Mouse (Mus musculus) testis, adult 2 months (tissue): ENCODE data around the gene Nup214.

Experiments
- CTCF ChIP-seq: fragments of 200-500 bp; IDR thresholded peaks from 2 replicates; pipeline ENCODE4 v1.5.1; 2012; ENCODE audit warnings: low read depth, mild to moderate bottlenecking, inconsistent platforms, low read length, moderate library complexity; ENCODE audit not compliant: control insufficient read depth, insufficient read depth, insufficient replicate concordance
- POLR2A ChIP-seq: fragments of 200-500 bp; IDR thresholded peaks from 2 replicates; pipeline ENCODE4 v1.6.1; 2012; ENCODE audit warnings: low read depth, mild to moderate bottlenecking, inconsistent platforms, low read length, moderate library complexity; ENCODE audit not compliant: control insufficient read depth

DNA sequence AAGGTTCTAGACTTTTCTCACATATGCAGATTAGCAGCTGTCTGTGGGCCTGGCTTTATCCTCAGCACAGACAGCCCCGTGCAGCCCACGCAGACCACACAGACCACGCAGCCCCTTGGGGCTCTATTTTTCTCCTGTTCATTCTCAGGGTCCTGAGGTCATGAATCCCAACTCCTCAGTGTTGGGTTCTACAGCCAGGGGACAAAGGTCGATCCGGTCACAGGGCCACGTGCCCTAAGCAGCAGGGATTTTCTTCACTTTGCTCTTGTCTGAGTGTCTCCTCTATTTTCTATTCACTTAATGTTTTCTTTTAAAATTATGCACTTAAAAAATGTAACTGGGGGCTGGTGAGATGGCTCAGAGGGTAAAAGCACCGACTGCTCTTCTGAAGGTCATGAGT, 101.1 kb downstream of the Nup214 start:
- TF ChIP-seq CTCF (no peak), POLR2A (no peak)
